Mouse (Mus musculus): ENCODE results near the gene Itgax.

GRCm38 (mm10) chr7:128107462-128107861 lies 21.9 kb upstream of the Itgax start:
- TF ChIP-seq POLR2A (IDR thresholded peaks at IDR 0.05; ENCODE audit: borderline replicate concordance, extremely low read depth, insufficient read depth, insufficient read length, poor library complexity, severe bottlenecking) (no peak), CTCF (IDR thresholded peaks at IDR 0.05; ENCODE audit: borderline replicate concordance, extremely low read depth, insufficient read depth, insufficient read length) (no peak)

Measured in brain, embryonic 14.5 days (tissue).